Mouse (Mus musculus) neural tube, embryonic 15.5 days (tissue): ENCODE results near the gene Dusp9. TPM values are rescaled to one million over a fixed set of nuclear protein-coding genes. Genes with fewer than 3 reads are reported as not detected.

Source experiments
- ATAC-seq: fragments of 200-750 bp; cut with Nextera tagmentation; 2 replicates; pipeline ENCODE4 v1.8.0; 2017; ENCODE audit warnings: mild to moderate bottlenecking, moderate TSS enrichment, moderate library complexity; ENCODE audit not compliant: low FRiP score
- H3K27ac ChIP-seq: fragments of 300-500 bp; sonication (generic); replicated peaks from 2 replicates; pipeline ENCODE4 v1.5.1; 2015; ENCODE audit warnings: mild to moderate bottlenecking, inconsistent platforms
- H3K27me3 ChIP-seq: fragments of 300-500 bp; sonication (generic); replicated peaks from 2 replicates; pipeline ENCODE4 v1.6.1; 2015; ENCODE audit warnings: inconsistent platforms
- H3K36me3 ChIP-seq: fragments of 300-500 bp; sonication (generic); 2 replicates; pipeline ENCODE4 v1.6.1; 2015; ENCODE audit warnings: inconsistent platforms
- H3K4me1 ChIP-seq: fragments of 300-500 bp; sonication (generic); 2 replicates; pipeline ENCODE4 v1.6.1; 2015; ENCODE audit warnings: inconsistent platforms
- H3K4me2 ChIP-seq: fragments of 300-500 bp; sonication (generic); 2 replicates; pipeline ENCODE4 v1.6.1; 2015; ENCODE audit warnings: inconsistent platforms, mild to moderate bottlenecking, moderate library complexity
- H3K4me3 ChIP-seq: fragments of 300-500 bp; sonication (generic); replicated peaks from 2 replicates; pipeline ENCODE4 v1.5.1; 2015; ENCODE audit warnings: mild to moderate bottlenecking, inconsistent platforms
- H3K9ac ChIP-seq: fragments of 300-500 bp; sonication (generic); replicated peaks from 2 replicates; pipeline ENCODE4 v1.6.1; 2015; ENCODE audit warnings: mild to moderate bottlenecking, inconsistent platforms
- H3K9me3 ChIP-seq: fragments of 300-500 bp; sonication (generic); replicated peaks from 2 replicates; pipeline ENCODE4 v1.6.1; 2016; ENCODE audit warnings: inconsistent platforms
- WGBS: fragments of 180-500 bp; shearing (Covaris S2); methylation state at CpG from one replicate; pipeline ENCODE4 v1.1.7; 2015; ENCODE audit warnings: mixed read lengths; 5-methylcytosine and 5-hydroxymethylcytosine counted together
- polyA plus RNA-seq: library from polyadenylated mRNA; unstranded; fragments of >200 nt; fragmentation: Nextera tagmentation; extraction: Ambion mirVana; gene quantifications from 2 replicates; pipeline ENCODE4 v1.2.1, GENCODE M21; 2015

Dusp9 gene
- polyA plus RNA-seq, 1 experiment from 2014 or later: 1.0 TPM

GRCm38 (mm10) chrX:73639901-73640469 is 766 bp downstream of the Dusp9 start:
- no peak overlapping the region for H3K9ac ChIP-seq
- no peaks in the 10 kb centered on the region for H3K9me3 ChIP-seq
- no peaks in the 10 kb centered on the region for H3K36me3 ChIP-seq
- H3K27me3 ChIP-seq: peaks cover 58% of the 10 kb centered on the region
- H3K27ac ChIP-seq: no peak overlapping the region
- no peak for ATAC-seq
- H3K4me1 ChIP-seq: peaks cover 17% of the 10 kb centered on the region
- 25% methylated on average over 39 of the region's 41 CpGs for WGBS
- peak overlapping the region; percentile 32 for H3K4me3 ChIP-seq
- peak overlapping the region; percentile 58 for H3K4me2 ChIP-seq

GRCm38 (mm10) chrX:73645121-73645520 is 5.9 kb downstream of the Dusp9 start:
- Histone ChIP-seq H3K36me3 (no peaks in the 10 kb centered on the region), H3K4me3 (no peak overlapping the region), H3K27ac (no peak overlapping the region), H3K4me2 (no peak overlapping the region), H3K9me3 (no peaks in the 10 kb centered on the region), H3K27me3 (peaks cover 12% of the 10 kb centered on the region), H3K9ac (no peak overlapping the region), H3K4me1 (no peaks in the 10 kb centered on the region)
- WGBS: 43% methylated on average over 4 of the region's 4 CpGs
- ATAC-seq: no peak

DNA sequence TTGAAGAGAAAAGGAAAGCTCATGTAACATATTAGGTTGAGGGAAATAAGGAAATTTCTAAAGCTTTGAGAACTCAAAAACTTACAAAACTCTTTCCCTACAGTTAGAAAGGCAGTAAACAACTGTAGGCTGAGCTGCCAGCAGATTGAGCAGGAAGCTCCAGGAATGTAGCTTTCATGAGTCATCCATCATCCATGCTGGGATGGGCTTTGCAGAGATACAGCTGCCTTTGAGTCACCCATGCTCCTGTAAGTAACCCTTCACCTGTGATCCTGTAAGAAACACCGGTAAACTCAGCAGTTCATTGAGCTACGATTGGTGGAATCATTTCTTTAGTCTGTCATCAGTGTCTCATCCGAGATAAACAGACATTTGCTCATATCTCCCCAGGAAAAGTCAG is 11.7 kb downstream of the Dusp9 start:
- no peaks in the 10 kb centered on the region for H3K9me3 ChIP-seq
- no peak for ATAC-seq
- no peaks in the 10 kb centered on the region for H3K4me1 ChIP-seq
- H3K27ac ChIP-seq: no peak overlapping the region
- 81% methylated on average over 3 of the region's 3 CpGs for WGBS
- no peak overlapping the region for H3K9ac ChIP-seq
- H3K36me3 ChIP-seq: no peaks in the 10 kb centered on the region
- no peak overlapping the region for H3K4me2 ChIP-seq
- no peaks in the 10 kb centered on the region for H3K27me3 ChIP-seq
- H3K4me3 ChIP-seq: no peak overlapping the region

DNA sequence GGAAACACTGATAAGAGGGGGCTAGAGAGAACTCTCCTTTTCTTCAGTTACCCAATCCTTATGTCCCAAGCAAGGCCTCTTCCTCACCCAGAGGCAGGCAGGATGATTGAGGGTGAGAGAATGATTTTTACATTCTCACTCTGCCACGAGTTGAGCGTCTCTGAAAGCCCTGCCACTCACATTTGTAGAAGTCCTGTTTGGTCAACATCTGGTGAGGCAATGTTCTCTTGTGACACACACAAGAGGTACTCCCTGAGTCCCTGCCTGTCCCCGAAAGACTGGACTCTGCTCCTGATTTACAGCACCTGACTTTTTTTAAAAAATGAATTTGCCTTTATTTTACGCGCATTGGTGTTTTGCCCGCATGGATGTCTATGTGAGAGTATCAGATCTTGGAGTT is 14.2 kb downstream of the Dusp9 start:
- ATAC-seq: no peak

GRCm38 (mm10) chrX:73654177-73654576 is 15.0 kb downstream of the Dusp9 start:
- Histone ChIP-seq H3K9ac (no peak overlapping the region), H3K4me1 (peaks cover 12% of the 10 kb centered on the region), H3K27ac (no peak overlapping the region), H3K4me3 (no peak overlapping the region), H3K9me3 (no peaks in the 10 kb centered on the region), H3K27me3 (no peaks in the 10 kb centered on the region), H3K36me3 (no peaks in the 10 kb centered on the region), H3K4me2 (no peak overlapping the region)
- WGBS: 16% methylated on average over 6 of the region's 6 CpGs
- 0 out of 2 replicates have a peak, but pooled peaks have one; percentile 43 for ATAC-seq

More for the DNA sequence above, 14.2 kb downstream of the Dusp9 start:
- H3K4me1 ChIP-seq: peaks cover 9% of the 10 kb centered on the region
- no peak overlapping the region for H3K4me3 ChIP-seq
- 85% methylated on average over 6 of the region's 6 CpGs for WGBS
- H3K27me3 ChIP-seq: no peaks in the 10 kb centered on the region
- no peak overlapping the region for H3K9ac ChIP-seq
- no peaks in the 10 kb centered on the region for H3K36me3 ChIP-seq
- H3K27ac ChIP-seq: no peak overlapping the region
- no peaks in the 10 kb centered on the region for H3K9me3 ChIP-seq
- H3K4me2 ChIP-seq: no peak overlapping the region

DNA sequence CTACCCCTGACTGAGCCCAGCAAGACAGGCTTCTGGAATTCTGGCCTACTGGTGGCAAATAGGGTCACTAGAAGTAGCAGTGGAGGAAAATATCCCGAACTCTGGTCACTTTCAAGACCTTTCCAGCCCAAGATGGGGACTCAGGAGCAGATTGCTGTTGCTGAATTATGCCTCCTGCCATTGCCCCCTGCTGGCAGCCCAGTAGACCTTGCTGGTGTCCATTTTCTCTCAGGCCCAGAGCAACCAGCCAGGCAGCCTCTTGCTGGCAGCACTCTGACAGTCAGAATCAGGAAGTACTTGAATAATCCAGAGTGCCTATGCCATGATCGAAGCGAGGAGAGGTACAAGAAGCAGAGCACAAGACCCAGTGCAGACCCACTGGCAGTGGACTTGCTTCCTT is 16.3 kb downstream of the Dusp9 start:
- Histone ChIP-seq H3K36me3 (no peaks in the 10 kb centered on the region), H3K27ac (no peak overlapping the region), H3K9me3 (no peaks in the 10 kb centered on the region), H3K4me3 (no peak overlapping the region), H3K27me3 (no peaks in the 10 kb centered on the region), H3K4me1 (peaks cover 17% of the 10 kb centered on the region), H3K9ac (no peak overlapping the region), H3K4me2 (no peak overlapping the region)
- no peak for ATAC-seq
- WGBS: 69% methylated on average over 3 of the region's 3 CpGs

DNA sequence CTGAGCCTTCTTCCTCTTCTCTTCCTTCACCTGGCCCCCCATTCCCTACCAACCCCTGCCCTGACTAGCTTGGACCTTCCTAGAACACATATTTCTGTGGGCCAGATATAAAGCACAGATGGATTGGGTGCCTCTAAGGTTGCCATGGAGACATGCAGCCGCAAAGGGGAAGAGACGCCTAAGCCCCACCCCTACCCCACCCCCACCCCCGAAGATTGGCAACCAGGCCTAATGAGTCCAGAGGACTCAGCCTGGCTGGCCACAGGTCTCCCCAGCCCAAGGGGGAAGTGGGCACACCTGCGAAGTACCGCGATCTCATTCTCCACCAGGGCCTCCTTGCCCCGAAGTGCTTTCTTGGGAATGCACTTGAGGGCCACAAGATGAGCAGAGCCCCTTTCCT is 19.2 kb downstream of the Dusp9 start:
- no peak overlapping the region for H3K27ac ChIP-seq
- no peaks in the 10 kb centered on the region for H3K36me3 ChIP-seq
- peaks cover 19% of the 10 kb centered on the region for H3K4me1 ChIP-seq

DNA sequence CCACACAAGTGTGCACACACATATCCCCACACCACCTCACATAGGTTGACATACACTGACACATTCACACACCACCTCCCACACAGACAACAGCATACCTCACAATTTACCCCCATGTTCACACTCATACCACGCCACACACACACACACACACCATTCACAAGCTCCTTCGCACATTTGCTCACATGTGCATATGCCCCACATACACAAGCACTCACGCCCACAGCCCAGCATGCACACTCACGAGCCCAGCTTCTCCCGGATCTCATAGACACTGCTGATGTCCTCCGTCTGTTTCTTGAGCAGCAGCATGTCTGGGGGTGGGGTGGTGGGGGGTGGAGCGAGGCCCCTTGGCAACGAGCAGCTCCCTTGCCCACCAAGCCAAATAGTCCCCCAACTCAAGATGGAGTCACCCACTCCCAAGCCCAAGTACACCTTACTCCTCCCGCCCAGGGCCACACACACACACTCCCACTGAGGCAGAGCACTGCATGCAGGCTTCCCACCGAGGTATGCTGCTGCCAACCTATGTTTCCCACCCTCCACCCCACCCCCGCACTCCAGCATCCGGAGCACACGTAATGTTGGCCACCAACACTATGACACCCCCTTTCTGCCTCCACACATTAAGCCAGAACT is 19.8 kb downstream of the Dusp9 start:
- H3K9ac ChIP-seq: peak overlapping the region; percentile 49
- H3K27me3 ChIP-seq: no peaks in the 10 kb centered on the region
- peak; percentile 35; the same call in 1 of the 2 replicates for ATAC-seq
- peaks cover 19% of the 10 kb centered on the region for H3K4me1 ChIP-seq
- H3K9me3 ChIP-seq: no peaks in the 10 kb centered on the region
- H3K36me3 ChIP-seq: no peaks in the 10 kb centered on the region
- H3K4me2 ChIP-seq: peak overlapping the region; percentile 58
- H3K27ac ChIP-seq: peak overlapping the region; percentile 71; the same call in 1 of the 2 replicates
- 57% methylated on average over 13 of the region's 13 CpGs for WGBS
- H3K4me3 ChIP-seq: peak overlapping the region; percentile 49

More for the DNA sequence above, 19.2 kb downstream of the Dusp9 start:
- no peak for ATAC-seq
- WGBS: 36% methylated on average over 7 of the region's 7 CpGs
- H3K9me3 ChIP-seq: no peaks in the 10 kb centered on the region
- H3K27me3 ChIP-seq: no peaks in the 10 kb centered on the region
- peak overlapping the region; percentile 58 for H3K4me2 ChIP-seq
- peak overlapping the region; percentile 49 for H3K4me3 ChIP-seq
- peak overlapping the region; percentile 49 for H3K9ac ChIP-seq

GRCm38 (mm10) chrX:73659575-73660283 is 20.5 kb downstream of the Dusp9 start, which contains the start of gene Pnck:
Gene Pnck, minus strand, starts transcription at chrX:73660117.
- Histone ChIP-seq H3K36me3 (no peaks in the 10 kb centered on the region), H3K4me1 (peaks cover 19% of the 10 kb centered on the region), H3K4me3 (peak within 1 kb of the TSS; percentile 49), H3K4me2 (peak within 1 kb of the TSS; percentile 58), H3K9me3 (no peaks in the 10 kb centered on the region), H3K9ac (peak within 1 kb of the TSS; percentile 49), H3K27me3 (no peaks in the 10 kb centered on the region), H3K27ac (peak within 1 kb of the TSS; percentile 71)
- 22% methylated on average over 37 of the region's 57 CpGs for WGBS
- ATAC-seq: peak; percentile 84

DNA sequence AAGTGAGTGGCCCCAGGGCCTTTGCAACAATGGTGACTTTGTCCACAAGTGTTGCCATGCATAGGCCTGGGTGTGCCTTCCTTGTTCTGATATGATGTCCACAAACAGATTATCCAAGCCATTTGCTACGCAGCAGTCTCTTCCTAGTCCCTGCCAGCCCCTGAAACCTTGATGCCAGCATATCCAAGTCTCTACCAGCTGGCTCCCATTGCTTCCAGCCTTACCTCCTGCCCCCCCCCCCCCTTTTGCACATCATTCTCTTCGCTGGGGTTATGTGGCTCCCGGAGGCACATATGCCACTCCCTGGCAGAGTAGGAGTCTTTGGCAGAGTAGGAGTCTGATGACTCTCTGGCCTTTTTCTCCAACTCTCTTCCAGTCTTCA is 21.1 kb downstream of the Dusp9 start:
- peaks cover 19% of the 10 kb centered on the region for H3K4me1 ChIP-seq
- no peaks in the 10 kb centered on the region for H3K36me3 ChIP-seq
- H3K9me3 ChIP-seq: no peaks in the 10 kb centered on the region
- H3K27me3 ChIP-seq: no peaks in the 10 kb centered on the region
- peak overlapping the region; percentile 49 for H3K4me3 ChIP-seq
- peak overlapping the region; percentile 49; the same call in 1 of the 2 replicates for H3K9ac ChIP-seq
- peak overlapping the region; percentile 71 for H3K27ac ChIP-seq
- WGBS: 40% methylated on average over 3 of the region's 3 CpGs
- ATAC-seq: peak; percentile 2; the same call in 1 of the 2 replicates
- H3K4me2 ChIP-seq: peak overlapping the region; percentile 58

GRCm38 (mm10) chrX:73663143-73663542 is 23.9 kb downstream of the Dusp9 start:
- no peak for ATAC-seq
- H3K27me3 ChIP-seq: no peaks in the 10 kb centered on the region
- H3K4me2 ChIP-seq: no peak overlapping the region

GRCm38 (mm10) chrX:73672031-73672431 is 32.8 kb downstream of the Dusp9 start:
- H3K4me2 ChIP-seq: peak overlapping the region; percentile 66; the same call in 1 of the 2 replicates
- no peaks in the 10 kb centered on the region for H3K9me3 ChIP-seq
- no peak overlapping the region for H3K4me3 ChIP-seq
- no peaks in the 10 kb centered on the region for H3K36me3 ChIP-seq
- WGBS: 55% methylated on average over 4 of the region's 4 CpGs
- H3K4me1 ChIP-seq: peaks cover 16% of the 10 kb centered on the region
- 0 out of 2 replicates have a peak, but pooled peaks have one; percentile 30 for ATAC-seq
- H3K27me3 ChIP-seq: no peaks in the 10 kb centered on the region
- H3K27ac ChIP-seq: no peak overlapping the region
- H3K9ac ChIP-seq: no peak overlapping the region

More at GRCm38 (mm10) chrX:73663143-73663542, 23.9 kb downstream of the Dusp9 start:
- Histone ChIP-seq H3K4me3 (no peak overlapping the region), H3K9ac (no peak overlapping the region), H3K36me3 (no peaks in the 10 kb centered on the region), H3K27ac (no peak overlapping the region), H3K4me1 (peaks cover 13% of the 10 kb centered on the region), H3K9me3 (no peaks in the 10 kb centered on the region)
